Mouse (Mus musculus): ENCODE results near the gene Pdlim7. TPM values are rescaled to one million over a fixed set of nuclear protein-coding genes. Genes with fewer than 3 reads are reported as not detected.

The Pdlim7 gene
- total RNA-seq, 2 experiments from 2014 or later = 15.2 to 23.9 TPM

GRCm38 (mm10) chr13:55486916-55487577 lies 26.4 kb downstream of the Pdlim7 start:
- peak in 1 of 2 experiments; percentile 56 for DNase-seq

- DNase-seq = no peak
Measured at GRCm38 (mm10) chr13:55486029-55486794, 27.3 kb downstream of the Pdlim7 start.

GRCm38 (mm10) chr13:55484520-55485088 lies 28.9 kb downstream of the Pdlim7 start:
- DNase-seq = no peak

- no peak for DNase-seq
Measured at GRCm38 (mm10) chr13:55483593-55483992, 29.9 kb downstream of the Pdlim7 start.

GRCm38 (mm10) chr13:55483071-55483470 lies 30.4 kb downstream of the Pdlim7 start:
- DNase-seq = no peak

- DNase-seq = peak; percentile 68 to 76
Measured at GRCm38 (mm10) chr13:55482542-55482941, 30.9 kb downstream of the Pdlim7 start.

GRCm38 (mm10) chr13:55479929-55480328 lies 33.5 kb downstream of the Pdlim7 start:
- DNase-seq = no peak

GRCm38 (mm10) chr13:55479008-55479407 lies 34.5 kb downstream of the Pdlim7 start:
- DNase-seq = no peak

- peak; percentile 34 to 58 for DNase-seq
Measured at GRCm38 (mm10) chr13:55478036-55478435, 35.4 kb downstream of the Pdlim7 start.

GRCm38 (mm10) chr13:55477492-55477891 lies 36.0 kb downstream of the Pdlim7 start:
- DNase-seq = no peak

GRCm38 (mm10) chr13:55476256-55476655 lies 37.2 kb downstream of the Pdlim7 start:
- DNase-seq = no peak

GRCm38 (mm10) chr13:55475750-55476149 lies 37.7 kb downstream of the Pdlim7 start:
- DNase-seq = no peak

- DNase-seq = no peak
Measured at GRCm38 (mm10) chr13:55474621-55475069, 38.8 kb downstream of the Pdlim7 start.

GRCm38 (mm10) chr13:55473961-55474360 lies 39.5 kb downstream of the Pdlim7 start:
- DNase-seq = no peak

GRCm38 (mm10) chr13:55473076-55473831 lies 40.2 kb downstream of the Pdlim7 start:
- DNase-seq = no peak

GRCm38 (mm10) chr13:55472132-55473022 lies 41.1 kb downstream of the Pdlim7 start:
- DNase-seq = peak; percentile 58 to 71

GRCm38 (mm10) chr13:55471819-55472131 lies 41.7 kb downstream of the Pdlim7 start:
- DNase-seq = no peak

GRCm38 (mm10) chr13:55471156-55471818 lies 42.2 kb downstream of the Pdlim7 start:
- peak; percentile 85 to 90 for DNase-seq

GRCm38 (mm10) chr13:55470372-55470771 lies 43.1 kb downstream of the Pdlim7 start:
- DNase-seq = peak in 1 of 2 experiments; percentile 43

GRCm38 (mm10) chr13:55468851-55469560 lies 44.5 kb downstream of the Pdlim7 start:
- DNase-seq = peak; percentile 79 to 80

All from adrenal gland, postnatal 36 days (tissue).